Mouse (Mus musculus) right cerebral cortex, postnatal 10 days (tissue): Measurements from ENCODE around the gene Olfr493.

ENCODE experiments used
- DNase-seq, 2 experiments: peaks; one replicate each; pipeline ENCODE4 v3.0.0; 2021; ENCODE audit warnings: low spot score in 2 of 2

Olfr493 gene

GRCm38 (mm10) chr7:108346879-108347278 is at the start of gene Olfr493:
Olfr493 (minus strand) TSS chr7:108346979.
- DNase-seq: no peak

GRCm38 (mm10) chr7:108392867-108393266 is 46.1 kb upstream of the Olfr493 start, which contains the start of gene Olfr495:
Olfr495 (plus strand) TSS chr7:108393167.
- no peak for DNase-seq

- no peak for DNase-seq
Measured at GRCm38 (mm10) chr7:108365035-108365434, 18.3 kb upstream of the Olfr493 start, which contains the start of gene Olfr494. Olfr494 (plus strand) TSS chr7:108365335.

GRCm38 (mm10) chr7:108323574-108323973 is 23.2 kb downstream of the Olfr493 start, which contains the start of gene Olfr492:
Olfr492 (minus strand) TSS chr7:108323674.
- no peak for DNase-seq

GRCm38 (mm10) chr7:108313151-108313550 is 33.6 kb downstream of the Olfr493 start, which contains the start of gene Olfr491:
Olfr491 (plus strand) TSS chr7:108313451.
- no peak for DNase-seq
